Mouse (Mus musculus): ENCODE data around the gene Phc2. TPM values are rescaled to one million over a fixed set of nuclear protein-coding genes. Genes with fewer than 3 reads are reported as not detected.
"Not testable (repeated sequence)": the region's sequence is repeated elsewhere in the genome, so short reads cannot be mapped to it uniquely, and the experiment has no call there.

The Phc2 gene
- polyA plus RNA-seq, 1 experiment from 2014 or later: 14.6 TPM

DNA sequence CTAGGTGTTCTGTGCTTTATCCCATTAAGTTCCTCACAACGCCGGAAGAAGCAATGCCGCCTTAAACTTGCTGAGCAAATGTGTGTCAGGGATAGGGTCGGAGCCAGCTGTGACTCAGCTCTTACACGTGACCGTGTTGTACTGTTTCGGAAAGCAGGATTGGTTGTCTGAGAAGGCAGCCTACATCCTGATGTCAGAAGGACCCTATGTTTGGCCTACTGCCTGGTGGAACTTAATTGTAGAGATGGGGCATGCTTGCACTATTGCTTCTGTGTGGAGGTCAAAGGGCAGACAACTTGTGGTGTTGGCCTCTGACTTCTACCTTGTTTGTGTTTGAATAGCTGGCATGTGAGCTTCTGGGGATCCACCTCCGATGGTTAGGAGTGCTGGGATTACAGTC is 5.7 kb downstream of the Phc2 start:
- 62% methylated on average over 8 of the region's 8 CpGs for WGBS (ENCODE audit: insufficient replicate concordance)
- no peak for TF ChIP-seq EP300 (IDR thresholded peaks at IDR 0.05; ENCODE audit: low read depth)
- no peak for TF ChIP-seq CTCF (IDR thresholded peaks at IDR 0.05; ENCODE audit: low read depth)
- DNase-seq: no peak

DNA sequence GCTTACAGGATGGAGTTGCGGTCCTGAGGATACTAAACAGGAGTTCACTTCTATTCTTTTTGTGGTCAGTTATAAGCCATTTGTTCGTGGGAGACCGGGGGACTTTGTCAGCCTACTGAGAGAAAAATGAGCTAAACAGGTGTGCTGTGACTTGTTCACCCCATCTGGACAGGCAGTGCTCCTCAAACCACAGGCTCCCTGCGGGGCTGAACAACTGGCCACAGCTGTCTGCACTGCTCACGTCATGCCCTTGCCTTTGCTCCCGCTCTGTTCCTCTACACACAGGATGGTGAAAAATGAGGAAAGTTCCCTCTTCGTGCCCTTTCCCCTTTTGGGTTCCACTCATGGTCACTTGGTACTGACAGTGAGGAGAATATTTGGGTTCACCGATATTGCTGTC is 6.6 kb downstream of the Phc2 start:
- Histone ChIP-seq H3K4me2 (ENCODE audit: low read depth, low read length) (no peak overlapping the region), H3K27me3 (ENCODE audit: insufficient read depth, low read length) (no peaks in the 10 kb centered on the region), H3K36me3 (replicated peaks; ENCODE audit: insufficient read depth, low read length) (no peaks in the 10 kb centered on the region), H3K9ac (replicated peaks) (no peak overlapping the region), H3K4me3 (ENCODE audit: low read depth, low read length) (no peak overlapping the region), H3K27ac (ENCODE audit: low read depth) (no peak overlapping the region), H3K9me3 (ENCODE audit: low read length) (no peaks in the 10 kb centered on the region), H3K4me1 (ENCODE audit: insufficient read depth) (peaks cover under 1% of the 10 kb centered on the region; the same call in 1 of the 2 replicates)
- TF ChIP-seq EP300 (IDR thresholded peaks at IDR 0.05; ENCODE audit: low read depth) (no peak), CTCF (IDR thresholded peaks at IDR 0.05; ENCODE audit: low read depth) (no peak)
- ATAC-seq (no peak), DNase-seq (no peak)
- WGBS (ENCODE audit: insufficient replicate concordance): 74% methylated on average over 8 of the region's 8 CpGs

More for the DNA sequence above, 5.7 kb downstream of the Phc2 start:
- Histone ChIP-seq H3K4me3 (ENCODE audit: low read depth, low read length) (no peak overlapping the region), H3K9ac (replicated peaks) (no peak overlapping the region), H3K36me3 (replicated peaks; ENCODE audit: insufficient read depth, low read length) (no peaks in the 10 kb centered on the region), H3K4me1 (ENCODE audit: insufficient read depth) (peaks cover 9% of the 10 kb centered on the region), H3K4me2 (ENCODE audit: low read depth, low read length) (no peak overlapping the region), H3K9me3 (ENCODE audit: low read length) (no peaks in the 10 kb centered on the region), H3K27ac (ENCODE audit: low read depth) (no peak overlapping the region), H3K27me3 (ENCODE audit: insufficient read depth, low read length) (no peaks in the 10 kb centered on the region)
- peak; percentile 81 for ATAC-seq

DNA sequence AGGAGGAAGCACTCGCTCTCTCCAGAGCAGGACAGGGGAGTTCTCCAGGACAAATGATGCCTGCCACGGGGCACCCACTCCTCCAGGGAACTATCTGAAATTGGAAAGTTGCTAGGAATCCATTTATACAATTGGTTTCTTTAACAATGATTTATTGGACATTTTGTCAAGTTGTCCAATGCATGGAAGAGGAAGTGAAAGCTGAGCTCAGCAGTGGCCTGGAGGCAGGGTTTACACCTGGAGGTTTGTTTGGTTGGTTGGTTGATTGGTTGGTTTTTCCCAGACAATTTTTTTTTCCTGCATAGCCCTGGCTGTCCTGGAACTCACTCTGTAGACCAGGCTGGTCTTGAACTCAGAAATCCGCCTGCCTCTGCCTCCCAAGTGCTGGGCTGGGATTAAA is 9.5 kb downstream of the Phc2 start:
- H3K4me2 ChIP-seq (ENCODE audit: low read depth, low read length): no peak overlapping the region
- H3K36me3 ChIP-seq (replicated peaks; ENCODE audit: insufficient read depth, low read length): no peaks in the 10 kb centered on the region
- no peak overlapping the region for H3K27ac ChIP-seq (ENCODE audit: low read depth)
- no peak for DNase-seq
- no peak overlapping the region for H3K9ac ChIP-seq (replicated peaks)
- H3K4me1 ChIP-seq (ENCODE audit: insufficient read depth): no peaks in the 10 kb centered on the region; the same call in 1 of the 2 replicates
- H3K27me3 ChIP-seq (ENCODE audit: insufficient read depth, low read length): no peaks in the 10 kb centered on the region
- no peaks in the 10 kb centered on the region for H3K9me3 ChIP-seq (ENCODE audit: low read length)
- TF ChIP-seq EP300 (IDR thresholded peaks at IDR 0.05; ENCODE audit: low read depth) (no peak), CTCF (IDR thresholded peaks at IDR 0.05; ENCODE audit: low read depth) (no peak)
- WGBS (ENCODE audit: insufficient replicate concordance): 67% methylated on average over 3 of the region's 3 CpGs
- no peak overlapping the region for H3K4me3 ChIP-seq (ENCODE audit: low read depth, low read length)
- ATAC-seq: no peak

DNA sequence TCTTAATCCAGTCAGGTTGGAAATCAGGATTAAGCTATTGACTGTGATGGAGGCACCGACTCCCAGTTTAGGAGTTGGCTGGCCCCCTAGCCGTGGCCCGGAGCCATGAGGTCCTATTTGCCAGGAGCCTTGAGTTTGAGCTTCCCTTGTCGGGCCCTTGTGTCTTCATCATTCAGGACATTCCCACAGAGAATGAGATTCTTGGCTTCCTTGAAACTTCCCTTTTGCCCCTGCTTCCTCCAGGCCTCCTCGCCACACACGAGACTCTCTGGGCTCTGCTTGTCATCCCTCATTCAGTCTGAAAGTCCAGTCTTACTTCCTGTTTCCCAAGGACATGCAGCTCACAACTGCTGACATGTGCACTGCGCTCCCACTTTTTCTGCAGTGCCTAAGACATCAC is 11.9 kb downstream of the Phc2 start:
- not testable (repeated sequence) for H3K4me1 ChIP-seq (ENCODE audit: insufficient read depth); H3K4me3 ChIP-seq (ENCODE audit: low read depth, low read length)

DNA sequence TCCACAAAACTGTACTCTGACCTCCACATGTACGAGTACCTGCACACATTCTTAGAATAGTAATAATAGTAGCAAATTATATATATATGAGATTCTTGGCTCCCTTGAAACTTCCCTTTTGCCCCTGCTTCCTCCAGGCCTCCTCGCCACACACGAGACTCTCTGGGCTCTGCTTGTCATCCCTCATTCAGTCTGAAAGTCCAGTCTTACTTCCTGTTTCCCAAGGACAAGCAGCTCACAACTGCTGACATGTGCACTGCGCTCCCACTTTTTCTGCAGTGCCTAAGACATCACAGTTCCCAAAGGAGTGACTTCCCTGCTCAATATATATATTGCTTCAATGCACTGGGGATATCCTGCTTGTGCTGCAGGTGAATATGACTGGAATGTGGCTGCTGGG is 12.7 kb downstream of the Phc2 start:
- DNase-seq; H3K4me2 ChIP-seq (ENCODE audit: low read depth, low read length); H3K4me1 ChIP-seq (ENCODE audit: insufficient read depth); H3K9me3 ChIP-seq (ENCODE audit: low read length); H3K9ac ChIP-seq (replicated peaks); H3K27me3 ChIP-seq (ENCODE audit: insufficient read depth, low read length); H3K4me3 ChIP-seq (ENCODE audit: low read depth, low read length); H3K36me3 ChIP-seq (replicated peaks; ENCODE audit: insufficient read depth, low read length): not testable (repeated sequence)
- peak; percentile 40; the same call in 1 of the 2 replicates for ATAC-seq
- H3K27ac ChIP-seq (ENCODE audit: low read depth): peak overlapping the region; percentile 52; the same call in 1 of the 2 replicates
- WGBS (ENCODE audit: insufficient replicate concordance): 50% methylated on average over 4 of the region's 4 CpGs

More for the DNA sequence above, 11.9 kb downstream of the Phc2 start:
- not testable (repeated sequence) for DNase-seq; H3K9ac ChIP-seq (replicated peaks); H3K36me3 ChIP-seq (replicated peaks; ENCODE audit: insufficient read depth, low read length); H3K4me2 ChIP-seq (ENCODE audit: low read depth, low read length); H3K27me3 ChIP-seq (ENCODE audit: insufficient read depth, low read length); H3K9me3 ChIP-seq (ENCODE audit: low read length)
- WGBS (ENCODE audit: insufficient replicate concordance): 46% methylated on average over 7 of the region's 7 CpGs
- ATAC-seq: peak; percentile 50; the same call in 1 of the 2 replicates
- H3K27ac ChIP-seq (ENCODE audit: low read depth): peak overlapping the region; percentile 52; the same call in 1 of the 2 replicates

DNA sequence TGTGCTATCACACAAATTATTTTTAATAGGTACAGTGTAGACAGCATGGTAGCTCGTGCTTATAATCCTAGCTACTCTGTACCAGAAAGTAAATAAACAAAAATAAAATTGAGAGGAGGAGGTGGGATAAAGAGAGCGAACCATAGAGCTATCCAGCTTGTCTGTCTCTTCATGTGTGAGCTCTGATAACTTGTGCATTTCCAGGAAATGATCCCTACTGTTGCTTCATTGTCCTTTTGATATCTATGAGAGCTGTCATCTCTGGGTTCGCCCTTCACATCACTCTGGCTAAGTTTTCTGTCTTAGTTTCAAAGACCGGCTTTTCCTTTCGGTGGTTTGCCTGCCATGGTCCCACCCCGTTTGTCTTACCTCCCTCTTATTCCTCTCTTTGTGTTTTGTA is 14.7 kb downstream of the Phc2 start:
- H3K27ac ChIP-seq (ENCODE audit: low read depth): no peak overlapping the region
- TF ChIP-seq CTCF (IDR thresholded peaks at IDR 0.05; ENCODE audit: low read depth): no peak
- TF ChIP-seq EP300 (IDR thresholded peaks at IDR 0.05; ENCODE audit: low read depth): peak; percentile 65
- DNase-seq (no peak), ATAC-seq (peak; percentile 61)
- H3K4me1 ChIP-seq (ENCODE audit: insufficient read depth): peaks cover 4% of the 10 kb centered on the region
- no peak overlapping the region for H3K4me2 ChIP-seq (ENCODE audit: low read depth, low read length)
- 48% methylated on average over 6 of the region's 6 CpGs for WGBS (ENCODE audit: insufficient replicate concordance)
- H3K9ac ChIP-seq (replicated peaks): no peak overlapping the region
- H3K4me3 ChIP-seq (ENCODE audit: low read depth, low read length): no peak overlapping the region
- no peaks in the 10 kb centered on the region for H3K36me3 ChIP-seq (replicated peaks; ENCODE audit: insufficient read depth, low read length)
- no peaks in the 10 kb centered on the region for H3K9me3 ChIP-seq (ENCODE audit: low read length)
- H3K27me3 ChIP-seq (ENCODE audit: insufficient read depth, low read length): no peaks in the 10 kb centered on the region
